Mouse (Mus musculus) neural tube, embryonic 14.5 days (tissue): ENCODE results near the gene Srcin1. TPM values are rescaled to one million over a fixed set of nuclear protein-coding genes. Genes with fewer than 3 reads are reported as not detected.

Source experiments
- ATAC-seq: fragments of 200-750 bp; cut with Nextera tagmentation; 2 replicates; pipeline ENCODE4 v1.8.0; 2017; ENCODE audit warnings: low read depth, mild to moderate bottlenecking, moderate TSS enrichment, moderate library complexity
- H3K27ac ChIP-seq: fragments of 300-500 bp; sonication (generic); 2 replicates; pipeline ENCODE4 v1.5.1; 2014; ENCODE audit warnings: low read depth, mild to moderate bottlenecking, control low read depth, low read length, moderate library complexity, mixed read lengths
- H3K27me3 ChIP-seq: fragments of 300-500 bp; sonication (generic); 2 replicates; pipeline ENCODE4 v1.6.1; 2014; ENCODE audit warnings: low read length; ENCODE audit not compliant: control insufficient read depth, insufficient read depth
- H3K36me3 ChIP-seq: fragments of 300-500 bp; sonication (generic); 2 replicates; pipeline ENCODE4 v1.6.1; 2014; ENCODE audit warnings: low read length, mixed read lengths; ENCODE audit not compliant: control insufficient read depth, insufficient read depth
- H3K4me1 ChIP-seq: fragments of 300-500 bp; sonication (generic); 2 replicates; pipeline ENCODE4 v1.6.1; 2014; ENCODE audit warnings: low read length; ENCODE audit not compliant: control insufficient read depth, insufficient read depth
- H3K4me2 ChIP-seq: fragments of 300-500 bp; sonication (generic); 2 replicates; pipeline ENCODE4 v1.6.1; 2014; ENCODE audit warnings: mild to moderate bottlenecking, low read depth, low read length, control low read depth
- H3K4me3 ChIP-seq: fragments of 300-500 bp; sonication (generic); 2 replicates; pipeline ENCODE4 v1.5.1; 2014; ENCODE audit warnings: low read depth, low read length, control low read depth, mixed read lengths
- H3K9ac ChIP-seq: fragments of 300-500 bp; sonication (generic); replicated peaks from 2 replicates; pipeline ENCODE4 v1.6.1; 2014; ENCODE audit warnings: low read depth, mild to moderate bottlenecking, control low read depth, low read length, mixed read lengths
- H3K9me3 ChIP-seq: fragments of 300-500 bp; sonication (generic); 2 replicates; pipeline ENCODE4 v1.6.1; 2016; ENCODE audit warnings: low read length; ENCODE audit not compliant: control insufficient read depth
- WGBS: fragments of 180-500 bp; shearing (Covaris S2); extraction: QIAGEN DNeasy Blood & Tissue Kit; methylation state at CpG from one replicate; pipeline ENCODE4 v1.1.7; 2014; 5-methylcytosine and 5-hydroxymethylcytosine counted together
- polyA plus RNA-seq: library from polyadenylated mRNA; unstranded; fragments of >200 nt; fragmentation: Nextera tagmentation; extraction: Ambion mirVana; gene quantifications from 2 replicates; pipeline ENCODE4 v1.2.1, GENCODE M21; 2014

The Srcin1 gene
- polyA plus RNA-seq, 1 experiment from 2014 or later: 8.1 TPM

DNA sequence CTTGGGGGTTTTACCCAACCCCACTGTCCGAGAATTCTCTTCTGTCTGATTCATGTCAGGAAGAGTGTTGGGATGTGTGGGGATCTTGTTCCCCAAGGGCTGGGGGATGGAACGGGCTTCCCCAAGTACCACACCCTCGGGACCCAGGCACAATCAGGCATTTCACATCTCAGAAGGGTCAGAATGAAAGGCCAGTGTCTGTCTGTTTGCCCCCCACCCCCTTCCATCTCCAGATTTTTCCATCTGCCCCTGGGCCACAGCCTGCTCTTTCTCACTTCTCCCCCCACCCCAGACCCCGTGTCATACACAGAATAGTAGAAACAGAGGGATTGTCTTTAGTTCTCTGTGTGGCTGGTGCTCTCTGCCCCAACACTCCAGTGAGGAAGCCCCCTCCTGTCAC, 32.9 kb upstream of the Srcin1 start:
- Histone ChIP-seq H3K27ac (no peak overlapping the region), H3K36me3 (no peaks in the 10 kb centered on the region), H3K4me1 (no peaks in the 10 kb centered on the region), H3K9me3 (no peaks in the 10 kb centered on the region), H3K4me3 (no peak overlapping the region), H3K4me2 (no peak overlapping the region), H3K9ac (no peak overlapping the region), H3K27me3 (no peaks in the 10 kb centered on the region)
- WGBS: 79% methylated on average over 4 of the region's 4 CpGs
- no peak for ATAC-seq

DNA sequence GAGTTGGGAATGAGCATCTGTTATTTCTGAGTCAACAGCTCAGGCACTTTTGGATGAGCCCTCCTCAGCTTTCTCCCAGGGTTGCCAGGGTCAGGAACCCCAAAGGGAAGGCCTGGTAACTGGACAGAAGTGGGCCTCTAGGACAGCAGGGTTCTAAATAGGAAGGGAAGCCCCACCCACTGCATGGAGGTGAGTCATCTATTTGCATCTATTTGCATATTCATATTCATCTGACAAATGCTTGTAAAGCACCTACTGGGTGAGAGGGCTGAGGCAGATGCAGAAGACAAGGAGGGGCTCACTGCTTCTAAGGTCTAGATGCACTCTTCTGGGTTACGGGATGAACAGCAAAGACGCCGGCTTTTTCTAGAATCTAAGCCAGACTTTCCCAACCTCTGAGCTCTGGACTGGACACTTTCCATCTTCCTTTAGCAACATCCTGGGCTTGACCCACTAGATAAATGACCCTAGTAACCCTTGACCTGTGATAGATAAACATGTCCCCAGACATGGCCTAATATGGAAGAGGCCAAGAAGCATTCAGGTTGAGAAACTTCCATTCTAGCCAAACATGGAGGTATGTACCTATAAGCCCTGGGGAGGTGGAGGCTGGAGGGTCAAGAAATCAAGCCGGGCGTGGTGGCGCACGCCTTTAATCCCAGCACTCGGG, 31.2 kb upstream of the Srcin1 start:
- 96% methylated on average over 8 of the region's 8 CpGs for WGBS
- H3K4me3 ChIP-seq: no peak overlapping the region
- no peaks in the 10 kb centered on the region for H3K36me3 ChIP-seq
- no peaks in the 10 kb centered on the region for H3K9me3 ChIP-seq
- no peaks in the 10 kb centered on the region for H3K4me1 ChIP-seq
- H3K9ac ChIP-seq: no peak overlapping the region
- H3K4me2 ChIP-seq: no peak overlapping the region
- no peak overlapping the region for H3K27ac ChIP-seq
- H3K27me3 ChIP-seq: no peaks in the 10 kb centered on the region
- ATAC-seq: no peak

DNA sequence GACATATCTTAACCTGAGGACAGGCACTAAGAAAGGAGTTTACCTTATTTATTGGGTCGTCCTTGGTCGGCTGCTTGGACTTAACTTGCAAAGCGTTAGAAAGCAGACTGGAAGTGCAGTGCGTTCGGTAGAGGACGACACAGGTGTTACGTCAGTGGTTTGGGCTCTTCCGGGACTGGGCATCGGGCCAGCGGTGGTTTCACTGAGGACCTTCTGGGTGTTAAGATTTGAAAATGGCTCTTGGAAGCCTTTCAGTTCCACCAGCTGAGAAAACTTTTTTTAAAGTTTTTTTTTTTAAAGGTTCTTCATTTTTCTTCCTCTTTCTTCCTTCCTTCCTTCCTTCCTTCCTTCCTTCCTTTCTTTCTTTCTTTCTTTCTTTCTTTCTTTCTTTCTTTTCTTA, 27.9 kb upstream of the Srcin1 start:
- Histone ChIP-seq H3K36me3 (no peaks in the 10 kb centered on the region), H3K27ac (no peak overlapping the region), H3K27me3 (no peaks in the 10 kb centered on the region), H3K9ac (no peak overlapping the region), H3K4me3 (no peak overlapping the region), H3K4me1 (no peaks in the 10 kb centered on the region), H3K4me2 (no peak overlapping the region), H3K9me3 (no peaks in the 10 kb centered on the region)
- no peak for ATAC-seq
- WGBS: 76% methylated on average over 10 of the region's 10 CpGs

DNA sequence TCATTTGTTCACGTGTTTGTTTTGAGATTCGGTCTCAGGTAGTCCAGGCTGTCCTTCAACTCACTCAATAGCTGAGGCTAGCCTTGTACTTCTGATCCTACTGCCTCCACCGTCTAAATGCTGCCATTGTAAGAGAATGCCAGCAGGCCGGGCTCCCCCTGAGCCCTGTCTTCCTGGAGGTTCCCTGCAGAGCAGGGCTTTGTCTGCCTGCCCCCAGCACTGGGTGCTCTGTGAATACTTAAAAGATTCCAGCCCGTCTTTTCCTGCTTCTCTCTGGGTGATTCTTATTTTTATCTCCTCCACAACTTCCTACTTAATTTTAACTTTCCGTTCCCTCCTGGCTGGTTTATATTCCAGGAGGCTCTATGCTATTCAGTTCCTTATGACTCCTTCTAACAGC, 26.2 kb upstream of the Srcin1 start:
- H3K9ac ChIP-seq: no peak overlapping the region
- H3K9me3 ChIP-seq: no peaks in the 10 kb centered on the region
- H3K36me3 ChIP-seq: no peaks in the 10 kb centered on the region
- 27% methylated on average over 6 of the region's 6 CpGs for WGBS
- no peak overlapping the region for H3K4me3 ChIP-seq
- no peak for ATAC-seq
- no peaks in the 10 kb centered on the region for H3K4me1 ChIP-seq
- no peaks in the 10 kb centered on the region for H3K27me3 ChIP-seq
- no peak overlapping the region for H3K4me2 ChIP-seq
- no peak overlapping the region for H3K27ac ChIP-seq

DNA sequence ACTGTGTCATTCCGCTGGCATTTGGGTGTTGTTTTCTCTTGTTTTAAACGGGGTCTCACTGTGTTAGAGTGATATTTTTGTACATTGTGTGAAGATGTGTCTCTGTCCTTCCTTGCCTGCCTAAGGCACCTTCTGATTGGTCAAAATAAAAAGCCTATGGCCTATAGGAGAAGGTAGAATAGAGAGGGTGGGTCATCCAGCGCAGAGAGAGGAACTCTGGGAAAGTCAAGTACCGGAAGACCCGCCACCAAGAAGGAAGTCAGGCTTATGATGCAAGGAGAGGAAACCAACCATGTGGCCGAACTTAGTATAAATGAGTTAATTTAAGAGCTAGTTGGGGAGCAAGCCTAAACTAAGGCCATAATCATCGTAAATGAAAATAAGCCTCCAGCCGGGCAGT, 23.1 kb upstream of the Srcin1 start:
- WGBS: 92% methylated on average over 8 of the region's 8 CpGs
- H3K36me3 ChIP-seq: no peaks in the 10 kb centered on the region
- no peaks in the 10 kb centered on the region for H3K9me3 ChIP-seq

DNA sequence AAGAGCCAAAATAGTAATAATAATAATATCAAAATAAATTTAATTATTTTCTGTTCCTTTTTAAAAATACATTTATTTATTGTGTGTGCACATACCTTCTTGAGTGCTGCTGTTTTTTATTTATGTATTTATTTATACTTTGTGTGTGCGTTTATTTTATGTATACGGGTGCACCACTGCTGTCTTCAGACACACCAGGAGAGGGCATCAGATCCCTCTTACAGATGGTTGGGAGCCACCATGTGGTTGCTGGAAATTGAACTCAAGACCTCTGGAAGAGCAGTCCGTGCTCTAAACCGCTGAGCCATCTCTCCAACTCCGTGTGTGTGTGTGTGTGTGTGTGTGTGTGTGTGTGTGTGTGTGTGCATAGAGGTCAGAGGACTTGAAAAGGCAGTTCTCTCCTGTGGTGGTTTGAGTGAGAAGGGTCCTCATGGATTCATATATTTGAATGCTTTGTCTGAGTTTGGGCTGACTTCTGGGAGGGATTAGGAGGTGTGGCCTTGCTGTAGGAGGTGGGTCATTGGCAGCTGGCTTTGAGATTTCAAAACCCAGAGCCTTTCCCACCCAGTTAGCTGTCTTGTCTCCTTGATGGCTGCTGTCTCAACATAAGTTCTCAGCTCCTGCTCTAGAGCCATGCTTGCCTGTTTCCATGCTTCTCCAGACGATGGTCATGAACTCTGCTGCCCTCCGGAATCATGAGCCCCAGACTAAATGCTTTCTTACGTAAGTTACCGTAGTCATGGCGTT, 22.1 kb upstream of the Srcin1 start:
- H3K4me3 ChIP-seq: no peak overlapping the region
- no peaks in the 10 kb centered on the region for H3K36me3 ChIP-seq
- no peak overlapping the region for H3K4me2 ChIP-seq
- 79% methylated on average over 10 of the region's 10 CpGs for WGBS
- H3K4me1 ChIP-seq: no peaks in the 10 kb centered on the region
- no peak overlapping the region for H3K9ac ChIP-seq
- no peaks in the 10 kb centered on the region for H3K9me3 ChIP-seq
- no peak overlapping the region for H3K27ac ChIP-seq
- H3K27me3 ChIP-seq: no peaks in the 10 kb centered on the region
- no peak for ATAC-seq

More for the DNA sequence above, 23.1 kb upstream of the Srcin1 start:
- Histone ChIP-seq H3K4me2 (no peak overlapping the region), H3K27ac (no peak overlapping the region), H3K27me3 (no peaks in the 10 kb centered on the region), H3K4me3 (no peak overlapping the region), H3K4me1 (no peaks in the 10 kb centered on the region), H3K9ac (no peak overlapping the region)
- no peak for ATAC-seq

DNA sequence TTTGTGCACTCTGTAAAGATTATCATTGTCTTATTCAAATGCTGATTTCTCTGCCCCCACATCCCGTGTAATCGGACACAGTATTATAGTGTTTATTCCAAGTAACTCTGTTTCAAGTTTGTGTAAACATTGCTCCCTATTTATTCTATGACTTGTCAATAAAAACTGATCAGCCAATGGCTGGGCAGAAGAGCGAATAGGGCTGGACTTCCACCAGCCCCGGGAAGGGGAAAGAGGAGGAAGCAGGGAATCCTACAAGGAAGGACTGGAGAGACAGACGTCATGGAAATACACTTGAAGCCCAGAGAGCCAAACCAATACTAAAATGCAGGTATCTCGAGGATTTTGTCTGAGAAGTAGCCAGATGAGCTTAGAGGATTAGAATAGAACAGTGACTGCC, 18.1 kb upstream of the Srcin1 start:
- no peaks in the 10 kb centered on the region for H3K36me3 ChIP-seq
- H3K9ac ChIP-seq: no peak overlapping the region
- no peak overlapping the region for H3K4me3 ChIP-seq
- no peaks in the 10 kb centered on the region; the same call in 1 of the 2 replicates for H3K4me1 ChIP-seq
- no peaks in the 10 kb centered on the region for H3K27me3 ChIP-seq
- H3K4me2 ChIP-seq: no peak overlapping the region
- H3K9me3 ChIP-seq: no peaks in the 10 kb centered on the region
- no peak overlapping the region for H3K27ac ChIP-seq
- WGBS: 53% methylated on average over 6 of the region's 6 CpGs
- no peak for ATAC-seq

DNA sequence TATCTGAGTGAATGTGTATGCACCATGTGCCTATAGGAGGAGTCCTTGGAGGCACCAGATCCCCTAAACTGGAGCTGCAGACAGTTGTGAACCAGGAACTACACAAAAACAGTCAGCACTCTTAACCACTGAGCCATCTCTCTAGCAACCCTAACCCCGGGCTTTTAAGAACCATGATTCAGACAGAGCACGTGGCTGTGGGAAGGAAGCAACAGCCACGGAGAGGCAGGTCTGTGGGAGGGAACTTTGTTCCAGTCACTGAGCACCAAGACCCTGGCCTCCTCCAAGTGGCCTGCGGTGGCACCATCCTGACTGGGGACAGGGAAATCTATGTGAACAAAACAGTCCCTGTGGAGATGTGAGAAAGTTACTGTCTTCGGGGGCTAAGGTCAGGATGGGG, 15.9 kb upstream of the Srcin1 start:
- Histone ChIP-seq H3K4me2 (no peak overlapping the region), H3K4me3 (no peak overlapping the region), H3K27ac (no peak overlapping the region), H3K36me3 (no peaks in the 10 kb centered on the region), H3K9me3 (no peaks in the 10 kb centered on the region), H3K27me3 (no peaks in the 10 kb centered on the region), H3K9ac (no peak overlapping the region), H3K4me1 (no peaks in the 10 kb centered on the region; the same call in 1 of the 2 replicates)
- no peak for ATAC-seq
- WGBS: 31% methylated on average over 5 of the region's 5 CpGs

DNA sequence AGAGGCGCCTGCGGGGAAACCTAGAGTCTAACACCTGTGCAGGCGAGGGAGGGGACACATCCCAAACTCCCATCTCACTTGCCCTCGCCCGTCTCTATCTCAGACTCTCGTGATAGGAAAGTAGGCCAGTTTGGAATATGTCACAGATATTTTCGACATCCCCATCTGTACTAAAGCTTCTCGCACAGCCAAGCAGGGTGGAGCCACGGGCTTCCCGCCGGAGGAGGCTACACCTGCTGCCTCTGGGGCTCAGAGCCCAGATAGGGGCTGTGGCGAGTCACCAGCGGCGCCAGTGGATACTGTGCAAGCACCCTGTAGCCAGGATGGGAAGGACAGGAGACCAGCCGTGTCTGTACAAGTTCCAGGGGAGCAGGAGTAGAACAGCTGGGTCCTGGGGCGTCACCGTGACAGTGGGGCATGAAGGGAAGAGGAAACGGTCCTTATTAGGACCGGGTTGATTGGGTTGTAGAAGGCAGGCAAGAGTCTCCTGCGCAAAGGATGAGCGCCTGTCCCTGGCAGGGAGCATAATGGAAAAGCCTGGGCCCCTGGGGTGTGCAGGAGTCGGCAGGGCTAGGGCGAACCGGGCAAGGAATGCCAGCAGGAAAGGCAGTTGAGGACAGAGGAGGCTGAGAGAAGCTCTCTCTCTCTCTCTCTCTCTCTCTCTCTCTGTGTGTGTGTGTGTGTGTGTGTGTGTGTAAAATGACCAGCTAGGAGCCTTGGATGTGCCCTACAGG, 14.4 kb upstream of the Srcin1 start:
- 32% methylated on average over 24 of the region's 24 CpGs for WGBS
- Histone ChIP-seq H3K27me3 (no peaks in the 10 kb centered on the region), H3K9ac (no peak overlapping the region), H3K4me1 (no peaks in the 10 kb centered on the region; the same call in 1 of the 2 replicates), H3K9me3 (no peaks in the 10 kb centered on the region), H3K27ac (no peak overlapping the region), H3K4me3 (no peak overlapping the region), H3K4me2 (no peak overlapping the region), H3K36me3 (no peaks in the 10 kb centered on the region)
- ATAC-seq: no peak
